Mouse (Mus musculus): ENCODE results near the gene Ddx24.

Gene Ddx24

DNA sequence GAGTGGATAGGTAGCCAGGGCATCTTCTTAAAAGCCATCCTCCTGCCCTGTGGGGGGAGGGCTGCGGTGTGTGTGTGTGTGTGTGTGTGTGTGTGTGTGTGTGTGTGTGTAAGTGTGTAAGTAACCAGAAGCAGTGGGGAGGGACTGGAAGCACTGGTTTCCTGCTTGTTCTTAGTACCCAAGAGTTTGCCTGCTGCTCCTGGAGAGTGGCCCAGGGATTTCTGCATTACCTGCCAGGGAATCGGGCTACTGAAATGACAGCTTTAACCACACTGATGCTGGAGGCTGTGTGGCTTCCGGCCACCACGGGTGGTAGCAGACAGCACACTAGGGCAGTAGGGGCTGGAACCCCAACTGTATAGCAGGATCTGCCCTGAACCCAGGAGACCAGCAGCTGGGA, 35.6 kb downstream of the Ddx24 start:
- no peak for DNase-seq (ENCODE audit: inconsistent ontology term)

DNA sequence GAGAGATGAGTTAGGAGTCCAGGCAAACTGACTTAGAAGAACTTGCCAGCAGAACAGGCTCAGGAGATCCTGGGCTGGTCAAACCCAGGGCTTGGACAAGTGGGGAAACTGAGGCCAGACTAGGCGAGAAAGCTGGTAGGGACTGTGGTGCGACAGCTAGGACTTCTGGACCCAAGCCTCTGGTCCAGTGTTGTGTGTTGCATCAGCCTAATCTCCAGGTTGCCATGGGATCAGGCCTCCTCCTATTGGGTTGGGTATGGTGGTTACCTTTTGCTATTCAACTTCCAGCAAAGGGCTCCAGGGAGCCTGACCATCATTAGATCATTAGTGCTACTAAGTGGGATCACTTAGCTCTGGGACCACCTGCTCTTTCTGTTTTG, 36.3 kb downstream of the Ddx24 start:
- no peak for DNase-seq (ENCODE audit: inconsistent ontology term)

DNA sequence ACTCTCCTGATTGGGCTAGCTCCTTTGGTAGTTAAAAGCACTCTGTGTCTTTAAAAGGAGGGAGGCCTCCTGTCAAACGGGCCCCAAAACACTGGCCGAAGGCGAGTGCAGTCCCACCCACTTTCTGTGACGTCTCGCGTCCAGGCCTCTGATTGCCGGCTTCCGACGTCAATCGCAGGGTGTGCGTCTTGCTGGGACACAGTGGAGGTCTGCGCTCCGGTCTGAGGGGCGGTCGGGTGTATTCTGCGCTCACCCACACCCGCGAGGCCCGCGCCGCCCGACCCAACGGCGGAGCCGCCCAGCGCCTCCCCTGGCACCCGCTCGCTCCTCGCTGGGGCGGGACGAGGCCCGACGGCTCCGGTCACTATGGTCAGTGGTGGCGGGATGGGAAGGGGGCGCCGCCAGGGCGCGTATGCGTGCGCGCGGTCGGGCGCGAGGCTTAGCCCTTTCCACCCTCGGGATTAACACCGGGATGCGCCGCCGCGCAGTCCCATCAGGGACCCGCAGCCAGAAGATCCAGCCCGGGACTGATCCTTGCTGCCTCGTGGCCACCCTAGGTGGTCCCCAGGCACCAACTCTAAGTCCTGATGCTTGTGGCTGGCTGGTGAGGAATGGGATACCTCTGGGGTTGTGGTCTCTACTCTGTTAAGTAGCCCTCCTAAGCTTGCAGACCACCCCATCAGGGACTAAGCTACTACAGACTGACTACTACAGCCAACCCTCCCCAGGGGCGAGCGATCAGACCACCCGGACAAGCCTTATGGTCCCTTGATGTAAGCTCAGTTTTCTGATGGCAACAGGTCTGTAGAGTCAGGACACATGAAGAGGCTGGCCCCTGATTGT, 36.9 kb downstream of the Ddx24 start, which contains the start of gene Otub2:
Gene Otub2 (plus strand): TSS at position 178 of the 843 bp plus-strand sequence.
- peak; percentile 94 for DNase-seq (ENCODE audit: inconsistent ontology term)

DNA sequence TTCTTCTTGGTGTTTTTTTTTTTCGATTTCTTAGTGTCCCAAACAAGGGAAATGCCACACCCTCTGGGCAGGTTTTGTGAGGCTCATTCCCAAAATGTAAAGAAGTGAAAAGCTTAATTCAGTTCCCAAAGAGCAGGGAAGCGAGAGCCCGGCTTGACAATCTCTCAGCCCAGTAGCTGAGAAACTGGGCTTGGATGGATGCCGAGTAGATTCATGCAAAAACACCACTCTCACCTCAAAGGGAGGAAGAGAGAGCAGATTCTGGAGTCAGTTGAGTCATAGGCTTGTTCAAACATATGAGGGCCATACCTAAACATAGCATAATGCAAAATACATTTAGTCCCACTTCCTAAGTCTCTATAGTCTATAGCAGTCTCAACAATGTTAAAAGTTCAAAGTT, 45.4 kb downstream of the Ddx24 start:
- DNase-seq (ENCODE audit: inconsistent ontology term), result no peak

DNA sequence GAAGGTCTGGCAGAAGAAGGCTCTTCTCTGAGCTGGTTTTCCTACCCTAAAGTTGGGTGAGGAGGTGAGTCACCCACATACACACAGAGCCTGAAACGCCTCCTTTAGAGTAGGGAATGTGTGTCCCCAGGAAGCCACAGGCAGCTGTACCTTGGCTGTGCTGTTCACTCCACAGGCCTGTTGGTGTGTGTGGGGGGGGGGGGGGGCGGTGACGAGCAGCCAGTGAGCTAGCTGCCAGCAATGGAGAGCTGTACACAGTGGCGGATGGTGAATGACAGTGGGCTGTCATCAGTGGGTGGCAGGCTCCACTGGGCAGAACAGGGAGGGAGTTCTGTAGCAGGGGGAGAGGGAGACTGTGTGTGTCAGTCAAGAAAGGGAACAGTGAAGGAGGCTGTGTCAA, 48.9 kb downstream of the Ddx24 start:
- DNase-seq (ENCODE audit: inconsistent ontology term), result peak; percentile 74

DNA sequence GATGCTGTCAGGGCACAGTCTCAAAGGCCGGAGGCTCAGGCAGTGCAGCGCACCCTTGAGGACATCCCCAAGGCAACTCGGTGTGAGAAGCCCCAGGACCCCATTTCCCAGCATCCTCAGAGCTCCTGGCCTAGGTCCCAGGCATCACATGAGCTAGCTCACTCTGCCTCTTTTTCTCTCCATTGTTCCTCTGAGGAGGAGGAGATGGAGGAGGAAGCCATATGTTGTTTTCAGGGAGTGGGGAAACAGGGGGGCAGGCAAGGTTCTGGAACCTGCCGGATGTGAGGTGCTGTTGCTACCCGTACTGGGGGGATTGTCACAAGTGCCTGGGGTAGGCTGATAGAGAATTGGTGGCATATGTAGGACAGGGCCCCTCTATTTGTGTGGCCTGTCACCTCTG, 49.5 kb downstream of the Ddx24 start:
- no peak for DNase-seq (ENCODE audit: inconsistent ontology term)

DNA sequence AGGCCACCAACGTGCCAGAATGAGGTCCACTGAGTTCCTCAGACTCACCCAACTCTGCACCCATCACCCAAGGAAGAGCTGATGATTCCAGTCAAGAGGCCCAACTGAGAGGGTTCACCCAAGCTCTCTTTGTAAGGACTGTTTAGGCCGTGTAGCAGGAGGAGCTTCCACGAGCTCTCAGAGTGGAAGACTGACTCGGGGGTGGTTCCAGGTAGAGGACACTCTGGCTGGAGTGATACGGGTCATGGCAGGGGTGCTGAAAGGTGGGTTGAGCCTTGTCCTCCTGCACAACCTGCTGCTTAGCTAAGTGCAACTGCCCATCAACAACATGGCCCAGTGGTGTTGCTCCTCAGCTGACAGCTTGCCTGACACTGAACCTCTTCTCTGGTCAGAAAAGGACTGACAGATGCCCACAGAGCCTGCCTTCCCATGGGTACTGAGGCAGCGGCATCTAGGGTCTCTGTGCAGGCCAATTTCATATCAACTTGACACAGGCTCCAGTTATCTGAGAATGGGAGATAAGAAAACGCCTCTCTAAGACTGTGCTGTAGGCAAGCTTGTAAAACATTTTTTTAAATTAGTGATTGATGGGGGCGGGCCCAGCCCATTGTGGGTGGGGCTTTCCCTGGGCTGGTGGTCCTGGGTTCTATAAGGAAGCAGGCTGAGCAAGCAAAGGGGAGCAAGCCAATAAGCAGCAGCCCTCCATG, 51.9 kb downstream of the Ddx24 start:
- no peak for DNase-seq (ENCODE audit: inconsistent ontology term)

DNA sequence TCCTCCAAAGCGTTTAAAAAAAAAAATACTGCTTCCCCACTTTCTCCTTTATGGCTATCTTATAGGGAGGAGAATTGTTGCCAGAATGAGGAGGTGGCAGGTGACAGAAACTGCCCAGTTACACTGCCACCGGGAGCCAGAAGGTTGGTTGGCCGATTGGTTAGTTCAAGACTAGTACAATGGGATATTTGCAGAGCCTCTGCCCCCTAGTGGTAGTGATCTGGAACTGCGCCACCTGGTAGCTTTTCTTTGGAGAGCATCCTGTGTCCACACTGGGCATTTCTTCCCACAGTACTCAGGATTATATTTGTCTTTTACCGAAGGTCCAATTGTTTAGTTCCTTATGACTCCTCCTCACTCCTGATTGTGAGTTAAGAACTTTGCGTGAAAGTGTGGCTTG, 53.9 kb downstream of the Ddx24 start:
- DNase-seq (ENCODE audit: inconsistent ontology term), result no peak

DNA sequence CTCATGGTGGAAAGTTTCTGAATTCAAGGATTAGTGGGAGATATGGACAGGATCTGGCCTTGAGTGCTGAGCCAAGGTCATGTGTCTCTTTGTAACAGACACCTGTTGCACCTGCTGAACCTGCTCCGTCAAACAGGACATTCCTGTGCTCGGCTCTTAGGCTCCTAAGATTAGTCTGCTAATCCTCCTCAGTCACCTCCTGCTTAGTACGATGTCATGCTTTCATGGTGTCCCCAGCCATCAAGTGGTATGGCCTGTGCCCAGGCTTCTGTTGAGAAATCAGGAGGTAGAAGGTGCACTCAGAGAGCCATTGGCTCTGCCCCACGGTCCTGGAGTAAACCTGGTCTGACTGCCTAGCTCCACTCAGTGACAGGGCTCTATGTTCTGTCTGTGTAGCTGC, 54.8 kb downstream of the Ddx24 start:
- no peak for DNase-seq (ENCODE audit: inconsistent ontology term)

DNA sequence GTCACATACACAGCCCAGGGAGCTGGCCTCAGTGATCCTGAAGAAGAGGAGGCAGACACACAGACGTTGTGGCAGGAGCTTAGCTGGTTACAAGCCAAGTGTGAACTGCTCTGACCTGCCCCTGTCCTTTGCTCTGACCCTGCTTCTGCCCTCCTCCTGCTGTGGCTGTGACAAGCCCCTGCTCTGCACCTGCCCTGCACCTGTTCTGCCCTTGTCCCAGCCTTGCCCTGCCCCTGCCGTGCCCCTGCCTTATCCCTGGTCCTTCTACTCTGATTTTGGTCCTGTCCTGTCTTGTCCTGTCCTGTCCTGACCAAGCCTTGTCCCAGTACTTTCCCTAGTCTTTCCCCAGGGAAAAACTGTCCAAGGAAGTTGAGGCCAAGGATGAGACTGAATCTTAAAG, 56.9 kb downstream of the Ddx24 start:
- DNase-seq (ENCODE audit: inconsistent ontology term), result no peak

DNA sequence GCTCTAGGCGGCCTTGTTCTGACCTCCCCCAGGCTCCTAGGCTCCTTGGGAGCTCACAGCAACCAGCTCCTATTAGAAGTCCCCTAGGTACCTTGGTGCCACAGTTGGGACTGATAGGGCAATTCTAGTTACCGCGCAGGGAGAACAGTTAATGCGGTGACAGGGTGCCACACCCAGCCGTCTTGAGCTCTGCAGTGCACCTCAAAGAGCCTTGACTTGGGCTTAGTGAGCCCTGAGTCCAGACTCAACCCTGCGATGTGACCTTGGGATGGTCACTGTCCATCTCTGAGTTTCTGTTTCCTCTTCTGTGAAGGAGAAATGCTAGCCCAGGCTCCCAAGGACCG, 57.3 kb downstream of the Ddx24 start:
- DNase-seq (ENCODE audit: inconsistent ontology term), result no peak

DNA sequence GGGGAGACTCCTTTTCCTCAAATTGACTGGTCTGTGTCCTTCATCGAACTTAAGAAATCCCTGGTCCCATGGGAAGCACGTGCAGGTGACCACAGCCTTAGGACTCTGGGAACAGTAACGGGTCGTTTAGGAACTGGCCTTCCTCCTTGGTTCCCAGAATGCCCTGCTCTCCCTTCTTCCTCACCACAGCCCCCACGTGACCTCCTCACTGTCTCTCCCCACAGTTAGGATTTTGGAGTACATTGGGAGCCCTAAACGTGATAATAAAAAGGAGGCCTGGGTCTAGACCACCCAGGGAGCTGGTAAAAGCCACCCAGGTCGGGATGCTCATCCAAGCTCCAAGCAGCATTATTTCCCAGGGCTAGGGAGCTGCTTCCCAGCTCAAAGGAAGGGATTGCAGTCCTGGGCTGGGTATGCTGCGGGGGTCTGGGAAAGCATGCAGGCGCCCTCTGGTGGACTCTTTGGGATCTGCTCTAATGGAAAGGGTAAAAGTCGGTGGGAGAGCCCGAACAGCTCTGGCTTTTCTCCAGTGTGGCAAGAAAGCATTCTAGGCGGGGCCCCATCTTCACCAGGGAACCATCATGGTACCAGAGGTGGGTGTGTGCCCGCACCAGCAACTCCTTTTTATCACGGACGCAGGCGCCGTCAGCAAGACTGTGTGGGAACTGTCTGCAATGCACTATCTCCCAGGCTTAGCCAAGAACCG, 57.9 kb downstream of the Ddx24 start:
- DNase-seq (ENCODE audit: inconsistent ontology term), result peak; percentile 46

DNA sequence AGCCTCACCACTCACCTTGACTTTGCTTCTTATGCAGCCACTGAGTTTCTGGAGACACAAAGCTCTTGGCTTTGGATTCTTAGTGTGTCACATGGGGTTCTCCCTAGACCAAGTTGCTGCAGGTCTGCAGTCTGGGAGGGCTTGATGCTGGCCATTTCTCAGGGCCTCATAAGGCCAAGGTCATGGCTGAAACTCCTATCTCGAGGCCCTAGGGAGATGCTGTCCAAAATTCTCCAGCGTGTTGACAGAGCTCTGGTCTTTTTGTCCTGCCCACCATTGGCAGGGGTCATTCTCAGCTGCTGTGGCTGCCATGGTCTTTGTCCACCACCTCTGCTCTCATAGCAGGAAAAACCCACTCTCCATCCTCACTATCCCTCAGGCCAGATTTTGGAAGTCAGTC, 58.5 kb downstream of the Ddx24 start:
- no peak for DNase-seq (ENCODE audit: inconsistent ontology term)

DNA sequence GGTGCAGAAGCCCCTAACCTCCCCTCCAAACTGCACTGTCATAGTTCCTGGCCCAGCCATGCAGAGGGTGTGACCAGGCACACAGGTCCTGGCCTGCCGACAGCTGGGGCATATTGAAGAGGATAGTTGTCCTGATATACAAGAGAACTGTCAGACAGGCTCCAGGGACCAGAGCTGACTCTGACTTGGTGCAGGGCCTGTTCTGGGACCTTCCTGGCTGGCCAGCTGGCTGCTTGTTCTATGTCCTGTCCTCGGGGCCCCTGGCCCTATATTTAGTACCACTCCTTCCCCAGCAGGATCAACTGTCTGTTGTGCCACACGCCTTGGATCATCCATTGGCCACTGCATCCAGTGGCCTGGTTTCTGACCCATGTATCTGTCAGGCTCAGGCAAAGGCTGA, 63.3 kb downstream of the Ddx24 start:
- DNase-seq (ENCODE audit: inconsistent ontology term), result no peak

DNA sequence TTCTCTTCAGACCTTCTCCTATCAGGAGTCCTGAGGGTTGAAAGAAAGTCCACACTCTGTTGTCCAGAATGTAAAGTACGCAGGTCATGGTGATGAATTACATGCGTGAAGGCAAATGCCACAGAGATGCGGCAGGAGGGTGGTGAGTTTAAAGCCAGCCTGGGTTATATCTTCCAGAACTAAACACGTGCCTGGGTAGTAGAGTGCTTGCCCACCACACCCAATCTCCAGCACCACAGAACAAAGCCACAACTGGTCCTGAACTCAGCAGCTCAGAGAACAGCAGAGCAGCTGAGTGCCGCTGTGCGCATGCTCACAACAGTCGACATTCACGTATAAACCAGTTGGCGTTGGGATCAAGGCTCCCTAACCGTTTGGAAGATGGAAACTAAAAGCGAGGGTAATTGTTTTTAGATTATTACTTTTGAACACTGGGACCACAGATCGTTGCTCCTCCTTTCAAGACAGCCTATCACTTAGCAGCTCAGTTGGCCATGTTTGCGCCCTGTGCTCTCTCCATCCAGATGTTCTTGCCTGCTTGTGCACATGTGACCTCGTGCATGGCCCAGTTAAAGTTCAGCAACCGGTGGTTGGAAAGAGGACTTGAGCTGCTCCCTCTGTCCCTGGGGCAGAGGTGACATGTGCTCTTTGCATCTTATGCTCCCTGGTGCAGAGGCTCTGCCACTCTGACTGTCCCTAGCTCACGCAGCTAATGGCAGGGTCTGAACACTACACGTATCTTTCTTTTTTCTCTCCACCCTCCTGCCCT, 63.9 kb downstream of the Ddx24 start:
- no peak for DNase-seq (ENCODE audit: inconsistent ontology term)

DNA sequence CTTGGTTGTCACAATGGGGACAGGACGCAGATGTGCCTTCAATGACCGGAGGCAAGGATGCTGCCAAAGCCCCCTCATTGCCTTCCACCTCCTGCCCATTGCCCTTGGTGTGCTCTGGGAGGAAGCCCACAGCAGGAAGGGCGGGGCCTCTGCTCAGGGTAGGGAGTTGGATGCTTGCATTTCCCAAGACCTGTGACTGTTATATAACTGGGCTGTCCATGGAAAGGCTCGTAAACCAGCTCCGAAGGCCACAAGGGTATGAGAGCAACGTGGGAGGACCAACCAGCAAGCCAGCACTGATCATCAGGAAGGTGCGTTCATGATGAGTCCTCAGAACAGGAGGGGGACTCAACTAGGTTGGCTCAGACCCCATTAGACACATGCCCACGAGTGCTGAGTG, 64.8 kb downstream of the Ddx24 start:
- no peak for DNase-seq (ENCODE audit: inconsistent ontology term)

DNA sequence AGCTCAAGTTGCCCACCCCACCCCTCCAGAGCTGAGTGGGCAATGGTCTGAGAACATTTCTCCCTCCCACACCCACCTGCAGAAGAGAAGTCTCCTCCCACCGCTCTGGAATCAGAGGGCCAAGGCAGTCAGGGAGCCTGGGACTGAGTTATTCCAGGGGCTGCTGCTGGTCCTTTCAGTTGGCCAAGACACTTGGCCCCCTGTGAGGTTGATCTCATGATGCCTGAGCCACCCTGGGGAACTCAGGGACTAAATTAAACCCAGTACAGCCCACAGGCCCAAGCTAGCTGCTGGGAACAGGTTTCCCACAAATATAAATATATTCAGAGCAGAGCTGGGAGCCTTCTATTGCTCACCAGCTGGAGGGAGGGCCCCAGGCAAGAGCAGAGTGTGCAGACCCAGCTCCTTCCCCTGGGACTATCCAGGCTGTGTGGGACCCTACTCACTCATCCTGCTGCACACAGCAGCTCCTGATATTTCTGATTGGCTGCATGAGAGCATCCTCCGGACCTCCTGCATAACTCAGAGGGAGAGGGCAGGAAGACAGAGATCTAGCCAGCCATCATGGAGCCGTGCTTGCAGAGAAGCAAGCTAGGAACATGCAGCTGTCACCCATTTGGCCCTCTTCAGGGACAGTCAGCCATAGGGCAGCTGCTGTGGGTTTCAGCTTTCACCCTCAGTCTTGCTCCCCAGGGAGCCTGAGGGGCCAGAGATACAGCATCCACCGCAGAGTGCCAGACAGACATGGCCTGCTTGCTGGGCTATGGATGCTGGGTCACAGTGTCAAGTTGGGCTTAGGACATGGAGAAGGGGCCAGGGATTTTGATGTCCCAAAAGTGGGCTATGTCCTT, 66.5 kb downstream of the Ddx24 start:
- no peak for DNase-seq (ENCODE audit: inconsistent ontology term)

DNA sequence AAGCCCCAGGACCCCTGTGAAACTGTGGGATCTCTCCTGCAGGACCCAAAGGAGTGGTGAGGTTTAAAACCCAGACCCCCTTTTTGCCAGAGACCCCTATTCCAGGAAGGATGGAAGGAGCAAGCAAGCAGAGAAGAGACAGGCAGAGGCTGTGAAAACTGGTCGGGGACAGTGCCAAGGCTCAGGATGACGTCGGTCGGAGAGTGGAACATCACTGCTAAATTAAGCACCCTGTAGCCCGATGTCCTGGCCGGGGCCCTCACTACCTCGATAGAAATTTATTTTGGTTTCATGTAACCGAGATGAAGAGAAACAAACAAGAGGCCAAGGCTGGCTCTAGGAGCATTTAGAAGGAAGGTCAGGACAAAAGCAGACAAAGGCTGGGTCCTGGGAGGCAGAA, 67.4 kb downstream of the Ddx24 start:
- no peak for DNase-seq (ENCODE audit: inconsistent ontology term)

Data from Muller cell, postnatal 12 days (primary cell).